Mouse (Mus musculus) midbrain, postnatal 0 days (tissue): ENCODE results near the gene Nedd4. TPM values are rescaled to one million over a fixed set of nuclear protein-coding genes. Genes with fewer than 3 reads are reported as not detected.

ENCODE experiments used
- ATAC-seq: fragments of 200-750 bp; cut with Nextera tagmentation; 2 replicates; pipeline ENCODE4 v1.8.0; 2017; ENCODE audit warnings: moderate number of reproducible peaks, mild to moderate bottlenecking, moderate TSS enrichment, moderate library complexity; ENCODE audit not compliant: low FRiP score
- DNase-seq: peaks from one replicate; pipeline ENCODE4 v3.0.0-alpha.2; 2015; ENCODE audit warnings: low spot score
- H3K27ac ChIP-seq: fragments of 300-500 bp; sonication (generic); 2 replicates; pipeline ENCODE4 v1.5.1; 2014; ENCODE audit warnings: low read depth, mild to moderate bottlenecking, low read length, mixed read lengths
- H3K27me3 ChIP-seq: fragments of 300-500 bp; sonication (generic); 2 replicates; pipeline ENCODE4 v1.6.1; 2014; ENCODE audit warnings: low read length, control low read depth, mixed read lengths; ENCODE audit not compliant: insufficient read depth
- H3K36me3 ChIP-seq: fragments of 300-500 bp; sonication (generic); 2 replicates; pipeline ENCODE4 v1.6.1; 2014; ENCODE audit warnings: low read length, control low read depth, mixed read lengths; ENCODE audit not compliant: insufficient read depth
- H3K4me1 ChIP-seq: fragments of 300-500 bp; sonication (generic); 2 replicates; pipeline ENCODE4 v1.6.1; 2014; ENCODE audit warnings: mild to moderate bottlenecking, control low read depth, antibody characterized with exemption, low read length, mixed read lengths; ENCODE audit not compliant: insufficient read depth
- H3K4me2 ChIP-seq: fragments of 300-500 bp; sonication (generic); 2 replicates; pipeline ENCODE4 v1.6.1; 2014; ENCODE audit warnings: low read depth, mild to moderate bottlenecking, low read length, mixed read lengths; ENCODE audit not compliant: poor library complexity, severe bottlenecking
- H3K4me3 ChIP-seq: fragments of 300-500 bp; sonication (generic); 2 replicates; pipeline ENCODE4 v1.5.1; 2014; ENCODE audit warnings: low read depth, mild to moderate bottlenecking, low read length, moderate library complexity
- H3K9ac ChIP-seq: fragments of 300-500 bp; sonication (generic); replicated peaks from 2 replicates; pipeline ENCODE4 v1.6.1; 2014; ENCODE audit warnings: mild to moderate bottlenecking, low read length, moderate library complexity, mixed read lengths; ENCODE audit not compliant: poor library complexity, severe bottlenecking
- H3K9me3 ChIP-seq: fragments of 300-500 bp; sonication (generic); 2 replicates; pipeline ENCODE4 v1.6.1; 2016; ENCODE audit warnings: low read length, control low read depth
- CTCF ChIP-seq: IDR thresholded peaks from 2 replicates; pipeline ENCODE4 v1.5.1; 2016; ENCODE audit warnings: antibody characterized with exemption, mild to moderate bottlenecking
- WGBS: fragments of 180-500 bp; shearing (Covaris S2); extraction: QIAGEN DNeasy Blood & Tissue Kit; methylation state at CpG from one replicate; pipeline ENCODE4 v1.1.7; 2014; 5-methylcytosine and 5-hydroxymethylcytosine counted together
- polyA plus RNA-seq: library from polyadenylated mRNA; unstranded; fragments of >200 nt; fragmentation: Nextera tagmentation; extraction: Ambion mirVana; gene quantifications from 2 replicates; pipeline ENCODE4 v1.2.1, GENCODE M21; 2015
- total RNA-seq: library from RNA; depleted of rRNA; stranded (reverse); fragments of >200 nt; gene quantifications from 2 replicates; pipeline ENCODE4 v1.2.3, GENCODE M21; 2014

The Nedd4 gene
- total and polyA plus RNA-seq, 2 experiments from 2014 or later: 321 to 432 TPM

- DNase-seq: no peak
- Histone ChIP-seq H3K4me2 (no peak overlapping the region), H3K27me3 (no peaks in the 10 kb centered on the region), H3K4me3 (no peak overlapping the region), H3K9ac (no peak overlapping the region), H3K4me1 (no peaks in the 10 kb centered on the region; the same call in 1 of the 2 replicates), H3K27ac (0 out of 2 replicates have a peak overlapping the region, but pooled peaks have one; percentile 9), H3K36me3 (no peaks in the 10 kb centered on the region), H3K9me3 (no peaks in the 10 kb centered on the region)
- WGBS: 34% methylated on average over 6 of the region's 6 CpGs
- TF ChIP-seq CTCF: no peak
- no peak for ATAC-seq
These were observed 17.6 kb upstream of the Nedd4 start for GRCm38 (mm10) chr9:72644418-72645110.

- Histone ChIP-seq H3K4me3 (no peak overlapping the region), H3K9ac (no peak overlapping the region), H3K27me3 (no peaks in the 10 kb centered on the region), H3K9me3 (no peaks in the 10 kb centered on the region), H3K36me3 (no peaks in the 10 kb centered on the region), H3K4me2 (no peak overlapping the region), H3K4me1 (no peaks in the 10 kb centered on the region), H3K27ac (no peak overlapping the region)
- DNase-seq: no peak
- TF ChIP-seq CTCF: no peak
- no peak for ATAC-seq
- WGBS: 76% methylated on average over 2 of the region's 2 CpGs
These were observed 12.4 kb upstream of the Nedd4 start for GRCm38 (mm10) chr9:72649781-72650180.

- ATAC-seq: no peak
- no peak overlapping the region for H3K4me3 ChIP-seq
- no peaks in the 10 kb centered on the region for H3K27me3 ChIP-seq
- 17% methylated on average over 8 of the region's 8 CpGs for WGBS
- TF ChIP-seq CTCF: no peak
- no peaks in the 10 kb centered on the region for H3K9me3 ChIP-seq
- H3K4me2 ChIP-seq: no peak overlapping the region
- no peaks in the 10 kb centered on the region for H3K4me1 ChIP-seq
- H3K36me3 ChIP-seq: no peaks in the 10 kb centered on the region
- no peak overlapping the region for H3K9ac ChIP-seq
- H3K27ac ChIP-seq: no peak overlapping the region
- peak; percentile 10 for DNase-seq
These were observed 9.2 kb upstream of the Nedd4 start for GRCm38 (mm10) chr9:72652961-72653360.

- no peaks in the 10 kb centered on the region for H3K9me3 ChIP-seq
- no peak for TF ChIP-seq CTCF
- DNase-seq (no peak), ATAC-seq (no peak)
- H3K27ac ChIP-seq: no peak overlapping the region
- no peak overlapping the region for H3K9ac ChIP-seq
- no peak overlapping the region for H3K4me3 ChIP-seq
- H3K27me3 ChIP-seq: no peaks in the 10 kb centered on the region
- WGBS: 50% methylated on average over 4 of the region's 4 CpGs
- no peak overlapping the region for H3K4me2 ChIP-seq
- H3K4me1 ChIP-seq: no peaks in the 10 kb centered on the region
- H3K36me3 ChIP-seq: no peaks in the 10 kb centered on the region
These were observed 8.6 kb upstream of the Nedd4 start for GRCm38 (mm10) chr9:72653533-72653932.

- DNase-seq (peak; percentile 12), ATAC-seq (no peak)
- no peaks in the 10 kb centered on the region for H3K36me3 ChIP-seq
- H3K9ac ChIP-seq: no peak overlapping the region
- H3K9me3 ChIP-seq: no peaks in the 10 kb centered on the region
- no peaks in the 10 kb centered on the region for H3K27me3 ChIP-seq
- no peak overlapping the region for H3K4me2 ChIP-seq
- H3K4me3 ChIP-seq: no peak overlapping the region
- H3K27ac ChIP-seq: no peak overlapping the region
- TF ChIP-seq CTCF: peak; percentile 50
- 60% methylated on average over 6 of the region's 6 CpGs for WGBS
- H3K4me1 ChIP-seq: no peaks in the 10 kb centered on the region
These were observed 7.4 kb upstream of the Nedd4 start for GRCm38 (mm10) chr9:72654593-72655242.

GRCm38 (mm10) chr9:72655602-72656001 is 6.5 kb upstream of the Nedd4 start:
- no peak overlapping the region for H3K4me2 ChIP-seq
- no peaks in the 10 kb centered on the region for H3K36me3 ChIP-seq
- H3K9ac ChIP-seq: no peak overlapping the region
- no peak for TF ChIP-seq CTCF
- no peaks in the 10 kb centered on the region for H3K27me3 ChIP-seq
- H3K27ac ChIP-seq: no peak overlapping the region
- H3K9me3 ChIP-seq: no peaks in the 10 kb centered on the region
- ATAC-seq (no peak), DNase-seq (no peak)
- no peak overlapping the region for H3K4me3 ChIP-seq
- 82% methylated on average over 5 of the region's 5 CpGs for WGBS
- no peaks in the 10 kb centered on the region for H3K4me1 ChIP-seq
